9 mouse cellular contexts compared by ENCODE assay signal in genomic region chr11:54879434-54879833, GRCm38 (mm10). TPM values are rescaled to one million over a fixed set of nuclear protein-coding genes. Genes with fewer than 3 reads are reported as not detected.
DNase-seq lines count a peak whose midpoint lies in the region; ATAC-seq and TF ChIP-seq lines count a peak whose summit lies in the region.
"Had no signal": no experiment of that assay in that cellular context is flagged by ENCODE, and none has a peak within 500 bp of the region (broad histone marks: within the 10 kb centered on the region; RNA-seq: fewer than 3 reads in every experiment).

No protein-coding gene starts in this region.

- peak; percentile 76 for TF ChIP-seq CTCF in left cerebral cortex, adult 2 months (IDR thresholded peaks at IDR 0.05)

- no peak overlapping the region for H3K4me2 ChIP-seq in heart, embryonic 14.5 days (ENCODE audit: low read length)
- H3K4me2 ChIP-seq: embryonic facial prominence, embryonic 12.5 days had no signal

- no peak; the same call in 1 of the 2 replicates for ATAC-seq in heart, embryonic 14.5 days (ENCODE audit: insufficient number of reproducible peaks, insufficient read depth, low FRiP score, low read depth)
- ATAC-seq in monocyte, adult 5-6 weeks (replicated peaks; ENCODE audit: insufficient number of reproducible peaks, low FRiP score, low TSS enrichment, poor library complexity, severe bottlenecking): peak; percentile 87

- no peak overlapping the region for H3K27ac ChIP-seq in left cerebral cortex, adult 2 months
- H3K27ac ChIP-seq in heart, embryonic 14.5 days (replicated peaks in 1 of 2; ENCODE audit: control insufficient read depth in 1 of 2, insufficient read depth in 1 of 2, low read depth in 2 of 2, low read length in 2 of 2): peak overlapping the region; percentile 79 to 83
- H3K27ac ChIP-seq: embryonic facial prominence, embryonic 12.5 days had no signal

- no peaks in the 10 kb centered on the region; the same call in 1 of the 2 replicates for H3K36me3 ChIP-seq in heart, embryonic 14.5 days (ENCODE audit: control insufficient read depth, insufficient read depth, low read length)

- peak in 1 of 2 experiments; percentile 44 for DNase-seq in left cerebral cortex, adult 2 months (ENCODE audit: extremely low spot score in 1 of 2, low spot score in 2 of 2)
- no peak for DNase-seq in left cerebral cortex, postnatal 36 days (ENCODE audit: low spot score in 2 of 2)
- peak; percentile 64 for DNase-seq in ES-CJ7 (ENCODE audit: low read depth, low spot score)
- peak; percentile 80 for DNase-seq in brain, adult 2 months (ENCODE audit: low read depth, low spot score)
- DNase-seq in left cerebral cortex, postnatal 4 days: peak; percentile 34
- no peak for DNase-seq in frontal cortex, postnatal 25 days (ENCODE audit: low spot score in 2 of 2)

- H3K4me3 ChIP-seq in left cerebral cortex, adult 2 months: no peak overlapping the region
- H3K4me3 ChIP-seq in heart, embryonic 14.5 days (ENCODE audit: control insufficient read depth in 1 of 2, insufficient read depth in 1 of 2, low read depth in 1 of 2, low read length in 2 of 2): no peak overlapping the region
- H3K4me3 ChIP-seq: embryonic facial prominence, embryonic 12.5 days had no signal

- H3K4me1 ChIP-seq in heart, embryonic 14.5 days (ENCODE audit: control insufficient read depth in 2 of 2, insufficient read depth in 2 of 2, low read length in 2 of 2): peaks cover 26 to 35% of the 10 kb centered on the region in 2 experiments

- no peak overlapping the region for H3K9ac ChIP-seq in heart, embryonic 14.5 days (ENCODE audit: low read length)
- H3K9ac ChIP-seq: embryonic facial prominence, embryonic 12.5 days had no signal

- H3K9me3 ChIP-seq in heart, embryonic 14.5 days (ENCODE audit: control insufficient read depth, low read length): no peaks in the 10 kb centered on the region
- H3K9me3 ChIP-seq: embryonic facial prominence, embryonic 12.5 days had no signal

- WGBS in heart, embryonic 14.5 days: 12% methylated on average over 4 of the region's 4 CpGs

- no peaks in the 10 kb centered on the region for H3K27me3 ChIP-seq in heart, embryonic 14.5 days (ENCODE audit: control insufficient read depth, insufficient read depth, low read length)
- H3K27me3 ChIP-seq: embryonic facial prominence, embryonic 12.5 days had no signal

- intact Hi-C loops in left cerebral cortex, adult 2 months (cut with DNase I): loop anchor here (1.0 kb wide), 2 partner anchors 48 to 105 kb away; no protein-coding TSS in a partner anchor
- intact Hi-C loops in left cerebral cortex, postnatal 36 days (cut with DNase I): loop anchor here (2.0 kb wide), 1 partner anchor 105 kb away; no protein-coding TSS in a partner anchor
- intact Hi-C loops in left cerebral cortex, postnatal 4 days (cut with DNase I): loop anchor here (5.0 kb wide), 1 partner anchor 103 kb away; no protein-coding TSS in a partner anchor

RNA-seq across cellular contexts. Expression of gene Hint1, which starts 13.3 kb away (rescaled TPM):
- total RNA-seq in left cerebral cortex, adult 2 months (2021): 100 to 1,000 TPM; 234 to 245 TPM
- total RNA-seq in left cerebral cortex, postnatal 36 days (2021): 100 to 1,000 TPM; 231 to 246 TPM
- 705 and 753 TPM in 2 replicates for polyA plus RNA-seq in heart, embryonic 14.5 days (2014; fragmentation: Nextera tagmentation; extraction: Ambion mirVana)
- total RNA-seq in left cerebral cortex, postnatal 4 days (2021): 100 to 1,000 TPM; 364 to 423 TPM
- total RNA-seq in monocyte, adult 5-6 weeks (2017): 266 to 549 TPM (median 344 TPM) in 3 replicates

RNA-seq across cellular contexts. Expression of gene Lyrm7, which starts 18.7 kb away (rescaled TPM):
- total RNA-seq in left cerebral cortex, adult 2 months (2021): 10 to 100 TPM; 25.8 to 27.2 TPM
- total RNA-seq in left cerebral cortex, postnatal 36 days (2021): 10 to 100 TPM; 29.0 to 32.0 TPM
- 17.5 and 21.7 TPM in 2 replicates for polyA plus RNA-seq in heart, embryonic 14.5 days (2014; fragmentation: Nextera tagmentation; extraction: Ambion mirVana)
- 10 to 100 TPM; 17.5 to 26.2 TPM for total RNA-seq in left cerebral cortex, postnatal 4 days (2021)
- 1.1 to 9.4 TPM (median 4.3 TPM) in 3 replicates for total RNA-seq in monocyte, adult 5-6 weeks (2017)

RNA-seq across cellular contexts. Expression of gene Gpx3, which starts 22.8 kb away (rescaled TPM):
- 10 to 100 TPM in 1 of 2 experiments, 1 to 10 TPM in 1; 6.2 to 10.2 TPM for total RNA-seq in left cerebral cortex, adult 2 months (2021)
- 1 to 10 TPM; 7.9 to 8.9 TPM for total RNA-seq in left cerebral cortex, postnatal 36 days (2021)
- polyA plus RNA-seq in heart, embryonic 14.5 days (2014; fragmentation: Nextera tagmentation; extraction: Ambion mirVana): 1,228 and 1,448 TPM in 2 replicates
- total RNA-seq in left cerebral cortex, postnatal 4 days (2021): 1 to 10 TPM; 5.1 to 9.6 TPM
- total RNA-seq in monocyte, adult 5-6 weeks (2017): 0.29 TPM in 1 of 3 replicates, not detected in the others

Comparison
In these comparisons a context has a peak if more than half of its experiments do, and no peak if none do; other contexts are left out.
1. DNase-seq: peak in ES-CJ7 (single experiment), brain, adult 2 months (single experiment) and left cerebral cortex, postnatal 4 days (single experiment); none in left cerebral cortex, postnatal 36 days (0 of 2) and frontal cortex, postnatal 25 days (0 of 2).